Mouse (Mus musculus) forebrain, embryonic 15.5 days (tissue): ENCODE measurements around the gene Plekhh2. TPM values are rescaled to one million over a fixed set of nuclear protein-coding genes. Genes with fewer than 3 reads are reported as not detected.

Experiments used
- ATAC-seq: fragments of 200-750 bp; cut with Nextera tagmentation; replicated peaks from 2 replicates; pipeline ENCODE4 v1.8.0; 2017; ENCODE audit warnings: mild to moderate bottlenecking, moderate TSS enrichment, moderate library complexity
- H3K27ac ChIP-seq: fragments of 300-500 bp; sonication (generic); replicated peaks from 2 replicates; pipeline ENCODE4 v1.5.1; 2015; ENCODE audit warnings: mild to moderate bottlenecking, inconsistent platforms
- H3K27me3 ChIP-seq: fragments of 300-500 bp; sonication (generic); 2 replicates; pipeline ENCODE4 v1.6.1; 2015; ENCODE audit warnings: inconsistent platforms
- H3K36me3 ChIP-seq: fragments of 300-500 bp; sonication (generic); 2 replicates; pipeline ENCODE4 v1.6.1; 2015; ENCODE audit warnings: mild to moderate bottlenecking, inconsistent platforms
- H3K4me1 ChIP-seq: fragments of 300-500 bp; sonication (generic); 2 replicates; pipeline ENCODE4 v1.6.1; 2015; ENCODE audit warnings: inconsistent platforms
- H3K4me2 ChIP-seq: fragments of 300-500 bp; sonication (generic); replicated peaks from 2 replicates; pipeline ENCODE4 v1.6.1; 2015; ENCODE audit warnings: mild to moderate bottlenecking, inconsistent platforms
- H3K4me3 ChIP-seq: fragments of 300-500 bp; sonication (generic); 2 replicates; pipeline ENCODE4 v1.5.1; 2015; ENCODE audit warnings: mild to moderate bottlenecking, inconsistent platforms
- H3K9ac ChIP-seq: fragments of 300-500 bp; sonication (generic); replicated peaks from 2 replicates; pipeline ENCODE4 v1.6.1; 2015; ENCODE audit warnings: mild to moderate bottlenecking, inconsistent platforms
- H3K9me3 ChIP-seq: fragments of 300-500 bp; sonication (generic); 2 replicates; pipeline ENCODE4 v1.6.1; 2016; ENCODE audit warnings: inconsistent platforms
- WGBS: fragments of 180-500 bp; shearing (Covaris S2); methylation state at CpG from one replicate; pipeline ENCODE4 v1.1.7; 2015; ENCODE audit warnings: mixed read lengths; 5-methylcytosine and 5-hydroxymethylcytosine counted together
- polyA plus RNA-seq: library from polyadenylated mRNA; unstranded; fragments of >200 nt; fragmentation: Nextera tagmentation; extraction: Ambion mirVana; gene quantifications from 2 replicates; pipeline ENCODE4 v1.2.1, GENCODE M21; 2015

Gene Plekhh2
- polyA plus RNA-seq, 1 experiment from 2014 or later, result 0.88 TPM

- Histone ChIP-seq H3K27me3 (no peaks in the 10 kb centered on the region), H3K4me3 (no peak overlapping the region), H3K27ac (no peak overlapping the region), H3K9me3 (no peaks in the 10 kb centered on the region), H3K9ac (no peak overlapping the region), H3K36me3 (no peaks in the 10 kb centered on the region), H3K4me2 (no peak overlapping the region), H3K4me1 (no peaks in the 10 kb centered on the region)
- ATAC-seq, result no peak
- 80% methylated on average over 5 of the region's 5 CpGs for WGBS
Observed at GRCm38 (mm10) chr17:84497026-84497425, 14.7 kb upstream of the Plekhh2 start.

GRCm38 (mm10) chr17:84497559-84497958 is 14.1 kb upstream of the Plekhh2 start:
- Histone ChIP-seq H3K27me3 (no peaks in the 10 kb centered on the region), H3K9ac (no peak overlapping the region), H3K4me1 (no peaks in the 10 kb centered on the region), H3K27ac (no peak overlapping the region), H3K36me3 (no peaks in the 10 kb centered on the region), H3K9me3 (no peaks in the 10 kb centered on the region), H3K4me2 (no peak overlapping the region), H3K4me3 (no peak overlapping the region)
- ATAC-seq, result no peak
- WGBS, result 62% methylated on average over 2 of the region's 2 CpGs

GRCm38 (mm10) chr17:84497972-84498604 is 13.6 kb upstream of the Plekhh2 start:
- Histone ChIP-seq H3K36me3 (no peaks in the 10 kb centered on the region), H3K4me2 (no peak overlapping the region), H3K9ac (no peak overlapping the region), H3K27me3 (no peaks in the 10 kb centered on the region), H3K9me3 (no peaks in the 10 kb centered on the region), H3K4me1 (no peaks in the 10 kb centered on the region), H3K27ac (no peak overlapping the region), H3K4me3 (no peak overlapping the region)
- 63% methylated on average over 3 of the region's 3 CpGs for WGBS
- ATAC-seq, result no peak

GRCm38 (mm10) chr17:84498639-84499038 is 13.1 kb upstream of the Plekhh2 start:
- H3K27me3 ChIP-seq, result no peaks in the 10 kb centered on the region
- H3K36me3 ChIP-seq, result no peaks in the 10 kb centered on the region
- H3K4me1 ChIP-seq, result no peaks in the 10 kb centered on the region
- no peak overlapping the region for H3K4me3 ChIP-seq
- no peak overlapping the region for H3K9ac ChIP-seq
- 33% methylated on average over 5 of the region's 5 CpGs for WGBS
- H3K9me3 ChIP-seq, result no peaks in the 10 kb centered on the region
- no peak for ATAC-seq
- no peak overlapping the region for H3K4me2 ChIP-seq
- H3K27ac ChIP-seq, result no peak overlapping the region

GRCm38 (mm10) chr17:84502341-84502740 is 9.4 kb upstream of the Plekhh2 start:
- Histone ChIP-seq H3K9me3 (no peaks in the 10 kb centered on the region), H3K27me3 (no peaks in the 10 kb centered on the region), H3K4me1 (no peaks in the 10 kb centered on the region), H3K4me2 (no peak overlapping the region), H3K27ac (no peak overlapping the region), H3K4me3 (no peak overlapping the region), H3K9ac (no peak overlapping the region), H3K36me3 (no peaks in the 10 kb centered on the region)
- no peak for ATAC-seq
- WGBS, result 80% methylated on average over 3 of the region's 3 CpGs

- no peak for ATAC-seq
- H3K27ac ChIP-seq, result no peak overlapping the region
- H3K4me3 ChIP-seq, result no peak overlapping the region
- 76% methylated on average over 2 of the region's 2 CpGs for WGBS
- no peak overlapping the region for H3K9ac ChIP-seq
- peaks cover 22% of the 10 kb centered on the region for H3K4me1 ChIP-seq
- H3K36me3 ChIP-seq, result no peaks in the 10 kb centered on the region
- H3K9me3 ChIP-seq, result no peaks in the 10 kb centered on the region
- H3K4me2 ChIP-seq, result no peak overlapping the region
- 0 out of 2 replicates have a peak, but pooled peaks cover 4% of the 10 kb centered on the region for H3K27me3 ChIP-seq
Observed at GRCm38 (mm10) chr17:84505922-84506321, 5.8 kb upstream of the Plekhh2 start.

GRCm38 (mm10) chr17:84508736-84509135 is 3.0 kb upstream of the Plekhh2 start:
- H3K36me3 ChIP-seq, result no peaks in the 10 kb centered on the region
- WGBS, result 27% methylated on average over 3 of the region's 3 CpGs

GRCm38 (mm10) chr17:84509176-84509575 is 2.5 kb upstream of the Plekhh2 start:
- peaks cover 35% of the 10 kb centered on the region for H3K4me1 ChIP-seq
- H3K9me3 ChIP-seq, result no peaks in the 10 kb centered on the region
- H3K27me3 ChIP-seq, result peaks cover 12% of the 10 kb centered on the region; the same call in 1 of the 2 replicates
- H3K4me2 ChIP-seq, result no peak overlapping the region
- H3K27ac ChIP-seq, result no peak overlapping the region
- H3K36me3 ChIP-seq, result no peaks in the 10 kb centered on the region
- 62% methylated on average over 4 of the region's 4 CpGs for WGBS
- H3K4me3 ChIP-seq, result no peak overlapping the region
- ATAC-seq, result no peak
- no peak overlapping the region for H3K9ac ChIP-seq

More at GRCm38 (mm10) chr17:84508736-84509135, 3.0 kb upstream of the Plekhh2 start:
- no peaks in the 10 kb centered on the region for H3K9me3 ChIP-seq
- no peak overlapping the region for H3K9ac ChIP-seq
- no peak for ATAC-seq
- H3K27me3 ChIP-seq, result peaks cover 12% of the 10 kb centered on the region; the same call in 1 of the 2 replicates
- H3K27ac ChIP-seq, result no peak overlapping the region
- H3K4me1 ChIP-seq, result peaks cover 35% of the 10 kb centered on the region
- H3K4me3 ChIP-seq, result no peak overlapping the region
- H3K4me2 ChIP-seq, result no peak overlapping the region

- WGBS, result 29% methylated on average over 5 of the region's 5 CpGs
- peaks cover 12% of the 10 kb centered on the region; the same call in 1 of the 2 replicates for H3K27me3 ChIP-seq
- ATAC-seq, result no peak; the same call in 1 of the 2 replicates
- no peak overlapping the region for H3K4me2 ChIP-seq
- no peaks in the 10 kb centered on the region for H3K9me3 ChIP-seq
- H3K9ac ChIP-seq, result no peak overlapping the region
- no peaks in the 10 kb centered on the region for H3K36me3 ChIP-seq
- no peak overlapping the region for H3K4me3 ChIP-seq
- peaks cover 35% of the 10 kb centered on the region for H3K4me1 ChIP-seq
- H3K27ac ChIP-seq, result no peak overlapping the region
Observed at GRCm38 (mm10) chr17:84510355-84510754, 1.3 kb upstream of the Plekhh2 start.

GRCm38 (mm10) chr17:84510961-84511639 is 595 bp upstream of the Plekhh2 start:
- H3K4me3 ChIP-seq, result peak overlapping the region; percentile 59
- ATAC-seq, result peak; percentile 23; the same call in 1 of the 2 replicates
- H3K9me3 ChIP-seq, result no peaks in the 10 kb centered on the region
- WGBS, result 33% methylated on average over 11 of the region's 11 CpGs
- peaks cover 12% of the 10 kb centered on the region; the same call in 1 of the 2 replicates for H3K27me3 ChIP-seq
- H3K4me1 ChIP-seq, result peaks cover 35% of the 10 kb centered on the region
- peak overlapping the region; percentile 93 for H3K4me2 ChIP-seq
- H3K9ac ChIP-seq, result peak overlapping the region; percentile 62; the same call in 1 of the 2 replicates
- no peaks in the 10 kb centered on the region for H3K36me3 ChIP-seq
- H3K27ac ChIP-seq, result no peak overlapping the region

- Histone ChIP-seq H3K27me3 (peaks cover 12% of the 10 kb centered on the region; the same call in 1 of the 2 replicates), H3K36me3 (no peaks in the 10 kb centered on the region), H3K27ac (no peak overlapping the region), H3K4me2 (peak overlapping the region; percentile 93), H3K4me1 (peaks cover 35% of the 10 kb centered on the region), H3K9ac (peak overlapping the region; percentile 62; the same call in 1 of the 2 replicates), H3K9me3 (no peaks in the 10 kb centered on the region), H3K4me3 (peak overlapping the region; percentile 59)
- WGBS, result 42% methylated on average over 4 of the region's 4 CpGs
- peak; percentile 38 for ATAC-seq
Observed at GRCm38 (mm10) chr17:84512516-84513085, 906 bp downstream of the Plekhh2 start.

- Histone ChIP-seq H3K9ac (no peak overlapping the region), H3K4me1 (peaks cover 13% of the 10 kb centered on the region), H3K4me3 (no peak overlapping the region), H3K9me3 (no peaks in the 10 kb centered on the region), H3K4me2 (no peak overlapping the region), H3K36me3 (no peaks in the 10 kb centered on the region), H3K27ac (no peak overlapping the region), H3K27me3 (peaks cover 8% of the 10 kb centered on the region; the same call in 1 of the 2 replicates)
- ATAC-seq, result no peak
- 87% methylated on average over 5 of the region's 5 CpGs for WGBS
Observed at GRCm38 (mm10) chr17:84515901-84516300, 4.2 kb downstream of the Plekhh2 start.
